Mouse (Mus musculus) frontal cortex, postnatal 36 days (tissue): ENCODE measurements around the gene Nedd4.

Experiments
- DNase-seq, 2 experiments: peaks; one replicate each; pipeline ENCODE4 v3.0.0; 2022; ENCODE audit warnings: low spot score in 2 of 2

Gene Nedd4

GRCm38 (mm10) chr9:72791213-72791582, 129.1 kb downstream of the Nedd4 start:
- DNase-seq = no peak

GRCm38 (mm10) chr9:72791681-72792080, 129.5 kb downstream of the Nedd4 start:
- DNase-seq = no peak

GRCm38 (mm10) chr9:72795243-72795642, 133.1 kb downstream of the Nedd4 start:
- no peak for DNase-seq

GRCm38 (mm10) chr9:72797136-72797621, 135.0 kb downstream of the Nedd4 start:
- DNase-seq = no peak
